Mouse (Mus musculus) kidney, embryonic 14.5 days (tissue): ENCODE results near the gene Adipor2. TPM values are rescaled to one million over a fixed set of nuclear protein-coding genes. Genes with fewer than 3 reads are reported as not detected.

Experiments used
- ATAC-seq: fragments of 200-750 bp; cut with Nextera tagmentation; 2 replicates; pipeline ENCODE4 v1.8.0; 2017; ENCODE audit warnings: moderate number of reproducible peaks, mild to moderate bottlenecking, moderate TSS enrichment, moderate library complexity; ENCODE audit not compliant: low FRiP score, low TSS enrichment
- H3K27ac ChIP-seq: fragments of 300-500 bp; sonication (generic); 2 replicates; pipeline ENCODE4 v1.5.1; 2014; ENCODE audit warnings: low read depth, mild to moderate bottlenecking, low read length, moderate library complexity, mixed read lengths
- H3K27me3 ChIP-seq: fragments of 300-500 bp; sonication (generic); 2 replicates; pipeline ENCODE4 v1.6.1; 2014; ENCODE audit warnings: mild to moderate bottlenecking, low read length; ENCODE audit not compliant: control insufficient read depth, insufficient read depth
- H3K36me3 ChIP-seq: fragments of 300-500 bp; sonication (generic); 2 replicates; pipeline ENCODE4 v1.6.1; 2014; ENCODE audit warnings: low read length, mixed read lengths; ENCODE audit not compliant: control insufficient read depth, insufficient read depth
- H3K4me1 ChIP-seq: fragments of 300-500 bp; sonication (generic); 2 replicates; pipeline ENCODE4 v1.6.1; 2014; ENCODE audit warnings: low read length, mixed read lengths; ENCODE audit not compliant: control insufficient read depth, insufficient read depth
- H3K4me2 ChIP-seq: fragments of 300-500 bp; sonication (generic); replicated peaks from 2 replicates; pipeline ENCODE4 v1.6.1; 2014; ENCODE audit warnings: low read depth, mild to moderate bottlenecking, low read length
- H3K4me3 ChIP-seq: fragments of 300-500 bp; sonication (generic); 2 replicates; pipeline ENCODE4 v1.5.1; 2014; ENCODE audit warnings: mild to moderate bottlenecking, low read length
- H3K9ac ChIP-seq: fragments of 300-500 bp; sonication (generic); 2 replicates; pipeline ENCODE4 v1.6.1; 2014; ENCODE audit warnings: low read depth, mild to moderate bottlenecking, low read length, moderate library complexity
- H3K9me3 ChIP-seq: fragments of 300-500 bp; sonication (generic); 2 replicates; pipeline ENCODE4 v1.6.1; 2016; ENCODE audit warnings: low read length; ENCODE audit not compliant: control insufficient read depth
- WGBS: fragments of 180-500 bp; shearing (Covaris S2); extraction: QIAGEN DNeasy Blood & Tissue Kit; methylation state at CpG from one replicate; pipeline ENCODE4 v1.1.7; 2014; 5-methylcytosine and 5-hydroxymethylcytosine counted together
- polyA plus RNA-seq: library from polyadenylated mRNA; unstranded; fragments of >200 nt; fragmentation: Nextera tagmentation; extraction: Ambion mirVana; gene quantifications from 2 replicates; pipeline ENCODE4 v1.2.1, GENCODE M21; 2014

Gene Adipor2
- polyA plus RNA-seq, 1 experiment from 2014 or later: 33.4 TPM

- 42% methylated on average over 3 of the region's 3 CpGs for WGBS
- Histone ChIP-seq H3K4me2 (no peak overlapping the region), H3K27ac (no peak overlapping the region), H3K36me3 (no peaks in the 10 kb centered on the region), H3K9me3 (no peaks in the 10 kb centered on the region), H3K4me1 (peaks cover 10% of the 10 kb centered on the region; the same call in 1 of the 2 replicates), H3K4me3 (no peak overlapping the region), H3K9ac (no peak overlapping the region), H3K27me3 (peaks cover 24% of the 10 kb centered on the region)
- ATAC-seq: no peak
Measured at GRCm38 (mm10) chr6:119333831-119334230, 83.7 kb downstream of the Adipor2 start.

DNA sequence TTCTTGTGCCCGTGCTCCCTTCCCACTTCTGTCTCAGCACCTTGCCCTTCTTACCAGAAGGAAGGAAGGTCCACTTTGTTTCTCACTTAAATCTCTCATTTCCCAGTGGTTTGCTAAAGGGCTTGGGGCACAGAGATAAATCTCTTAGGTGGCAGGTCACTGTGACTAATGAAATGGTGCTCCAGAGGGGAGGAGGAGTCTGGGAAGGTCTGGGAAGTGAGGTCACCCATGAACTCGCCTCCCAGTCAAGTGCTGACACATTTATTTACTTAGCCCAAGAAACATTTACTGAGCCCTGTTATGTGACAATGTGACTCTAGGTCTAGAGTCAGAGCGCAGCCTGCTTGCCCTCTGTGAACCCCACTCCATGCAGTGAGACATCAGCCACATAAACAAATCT lies 84.3 kb downstream of the Adipor2 start:
- Histone ChIP-seq H3K27ac (no peak overlapping the region), H3K9ac (no peak overlapping the region), H3K4me3 (no peak overlapping the region), H3K4me2 (no peak overlapping the region), H3K27me3 (peaks cover 26% of the 10 kb centered on the region), H3K36me3 (no peaks in the 10 kb centered on the region), H3K4me1 (peaks cover 12% of the 10 kb centered on the region; the same call in 1 of the 2 replicates), H3K9me3 (no peaks in the 10 kb centered on the region)
- ATAC-seq: peak; percentile 68
- WGBS: 2% methylated on average over 3 of the region's 3 CpGs

DNA sequence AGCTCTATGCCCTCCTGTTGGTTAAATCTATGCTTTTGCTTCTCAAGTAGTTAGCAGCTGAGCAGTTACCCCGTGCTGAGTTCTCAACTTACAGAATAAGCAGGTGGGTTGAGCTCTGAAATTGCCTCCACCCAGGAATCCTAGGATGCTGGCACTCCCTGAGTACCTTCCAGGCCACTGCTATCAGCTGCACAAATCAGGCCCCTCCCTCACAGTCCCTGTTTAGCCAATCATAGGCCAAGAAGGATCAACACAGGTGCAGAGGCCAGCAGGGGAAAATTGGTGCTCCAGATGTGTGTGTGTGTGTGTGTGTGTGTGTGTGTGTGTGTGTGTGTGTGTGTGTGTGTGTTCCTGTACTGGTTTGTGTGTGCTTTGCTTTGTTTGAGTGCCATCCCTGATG lies 85.4 kb downstream of the Adipor2 start:
- Histone ChIP-seq H3K4me2 (no peak overlapping the region), H3K9ac (no peak overlapping the region), H3K4me1 (peaks cover 14% of the 10 kb centered on the region; the same call in 1 of the 2 replicates), H3K9me3 (no peaks in the 10 kb centered on the region), H3K36me3 (no peaks in the 10 kb centered on the region), H3K4me3 (no peak overlapping the region), H3K27ac (no peak overlapping the region), H3K27me3 (peaks cover 32% of the 10 kb centered on the region)
- 0% methylated on average over 1 of the region's 1 CpGs for WGBS
- ATAC-seq: no peak

DNA sequence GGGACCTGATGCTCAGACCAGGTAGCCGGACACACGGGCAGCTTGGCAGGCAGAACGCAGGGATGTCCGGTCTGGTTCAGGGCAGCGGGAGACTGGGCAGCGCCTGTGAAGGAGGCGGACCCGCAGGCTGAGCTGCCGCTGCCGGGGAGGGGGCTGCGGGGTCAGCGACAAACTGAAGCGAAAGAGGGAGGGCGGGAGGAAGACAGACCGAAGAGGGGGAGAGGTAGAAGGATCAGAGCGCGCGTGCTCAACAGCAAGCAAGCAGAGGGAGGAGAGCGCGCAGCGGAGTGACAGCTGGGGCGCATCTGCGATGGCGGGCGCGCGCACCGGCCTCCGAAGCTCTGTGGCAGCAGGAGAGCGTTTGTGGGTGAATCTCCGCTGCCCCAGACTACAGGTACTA lies 87.0 kb downstream of the Adipor2 start, which contains the start of gene Lrtm2:
Gene Lrtm2 (minus strand): TSS at position 261 of the 400 bp plus-strand sequence.
- H3K9me3 ChIP-seq: no peaks in the 10 kb centered on the region
- no peak within 1 kb of the TSS for H3K27ac ChIP-seq
- H3K4me2 ChIP-seq: peak within 1 kb of the TSS; percentile 48
- peaks cover 32% of the 10 kb centered on the region for H3K27me3 ChIP-seq
- H3K4me1 ChIP-seq: peaks cover 14% of the 10 kb centered on the region; the same call in 1 of the 2 replicates
- H3K36me3 ChIP-seq: no peaks in the 10 kb centered on the region
- ATAC-seq: no peak
- no peak within 1 kb of the TSS for H3K9ac ChIP-seq
- under 1% methylated on average over 30 of the region's 31 CpGs for WGBS
- peak within 1 kb of the TSS; percentile 30 for H3K4me3 ChIP-seq

DNA sequence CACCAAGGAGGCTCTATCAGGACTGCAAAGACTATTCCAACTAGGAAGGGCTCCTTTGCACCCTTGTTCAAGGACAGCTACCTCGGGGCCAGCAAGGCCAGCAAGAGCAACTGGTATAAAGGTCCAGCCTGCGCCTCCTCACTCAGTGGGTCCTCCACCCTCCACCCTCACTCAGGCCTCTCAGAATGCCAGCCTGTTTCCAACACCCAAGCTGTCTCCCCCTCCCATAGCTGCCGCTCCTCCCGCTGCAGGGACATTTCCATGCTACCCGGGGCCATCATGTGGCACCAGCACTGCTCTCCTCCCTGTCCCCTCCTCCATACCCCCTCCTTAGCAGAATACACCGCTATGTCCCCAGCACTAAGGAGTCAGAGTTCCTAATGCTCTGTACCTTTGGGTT lies 87.6 kb downstream of the Adipor2 start:
- peaks cover 32% of the 10 kb centered on the region for H3K27me3 ChIP-seq
- H3K36me3 ChIP-seq: no peaks in the 10 kb centered on the region
- H3K4me2 ChIP-seq: peak overlapping the region; percentile 48; the same call in 1 of the 2 replicates
- peaks cover 14% of the 10 kb centered on the region; the same call in 1 of the 2 replicates for H3K4me1 ChIP-seq
- 12% methylated on average over 6 of the region's 6 CpGs for WGBS
- no peaks in the 10 kb centered on the region for H3K9me3 ChIP-seq
- peak overlapping the region; percentile 30; the same call in 1 of the 2 replicates for H3K4me3 ChIP-seq
- ATAC-seq: no peak
- H3K9ac ChIP-seq: no peak overlapping the region
- H3K27ac ChIP-seq: no peak overlapping the region

DNA sequence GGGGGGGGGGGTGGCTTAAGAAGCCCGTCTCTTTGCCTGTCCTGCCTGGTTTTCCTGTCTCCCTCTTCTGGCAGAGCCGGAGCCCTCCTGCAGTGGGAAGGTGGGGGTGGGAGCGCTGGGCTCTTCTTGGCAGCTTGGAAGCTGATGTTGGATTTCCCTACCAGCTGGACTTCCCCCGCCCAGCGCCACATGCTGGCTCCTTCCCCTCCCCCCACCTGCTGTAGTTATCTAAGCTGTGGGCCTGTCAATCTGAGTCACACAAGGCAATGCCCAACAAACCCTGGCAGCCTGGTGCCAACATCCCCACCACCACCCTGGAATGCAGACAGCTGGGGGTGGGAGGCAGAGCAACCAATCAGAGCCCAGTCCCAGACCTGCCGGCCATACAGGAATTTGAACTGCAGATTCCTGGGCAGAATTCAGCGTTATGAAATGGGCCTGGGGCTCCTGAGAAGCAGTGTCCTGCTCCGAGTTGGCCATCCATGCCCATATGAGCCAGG lies 88.2 kb downstream of the Adipor2 start:
- H3K9ac ChIP-seq: no peak overlapping the region
- H3K4me3 ChIP-seq: no peak overlapping the region
- H3K4me2 ChIP-seq: no peak overlapping the region
- no peak for ATAC-seq
- WGBS: 3% methylated on average over 8 of the region's 8 CpGs
- H3K36me3 ChIP-seq: no peaks in the 10 kb centered on the region
- no peaks in the 10 kb centered on the region for H3K9me3 ChIP-seq
- peaks cover 14% of the 10 kb centered on the region; the same call in 1 of the 2 replicates for H3K4me1 ChIP-seq
- H3K27me3 ChIP-seq: peaks cover 32% of the 10 kb centered on the region
- no peak overlapping the region for H3K27ac ChIP-seq

DNA sequence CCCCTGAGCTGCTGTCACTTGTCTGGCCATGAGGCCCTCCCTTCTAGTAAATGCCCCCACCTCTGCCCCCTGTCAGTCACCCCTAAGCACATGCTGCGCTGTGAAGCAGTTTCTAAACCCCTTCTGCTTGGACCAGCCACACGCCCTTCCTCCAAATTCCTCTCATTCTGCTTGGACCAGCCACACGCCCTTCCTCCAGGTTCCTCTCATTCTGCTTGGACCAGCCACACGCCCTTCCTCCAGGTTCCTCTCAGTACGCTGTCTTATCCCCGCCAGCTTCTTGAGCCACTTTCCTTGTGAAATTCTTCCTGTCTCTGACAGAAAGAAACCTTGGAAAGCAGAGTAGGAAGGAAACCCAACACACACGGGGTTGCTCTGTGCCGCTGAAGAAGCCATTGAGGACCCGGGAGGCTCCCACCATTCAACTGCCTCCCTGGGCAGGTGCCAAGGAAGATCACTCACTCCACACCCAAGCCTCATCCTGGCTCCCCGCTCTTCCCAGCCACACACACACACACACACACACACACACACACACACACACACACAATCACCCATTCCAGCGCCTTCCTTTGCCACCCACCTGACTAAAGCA lies 88.9 kb downstream of the Adipor2 start:
- Histone ChIP-seq H3K4me3 (no peak overlapping the region), H3K9me3 (no peaks in the 10 kb centered on the region), H3K4me1 (peaks cover 14% of the 10 kb centered on the region; the same call in 1 of the 2 replicates), H3K27ac (no peak overlapping the region), H3K36me3 (no peaks in the 10 kb centered on the region), H3K4me2 (no peak overlapping the region), H3K9ac (no peak overlapping the region), H3K27me3 (peaks cover 32% of the 10 kb centered on the region)
- WGBS: 11% methylated on average over 11 of the region's 11 CpGs
- ATAC-seq: no peak

DNA sequence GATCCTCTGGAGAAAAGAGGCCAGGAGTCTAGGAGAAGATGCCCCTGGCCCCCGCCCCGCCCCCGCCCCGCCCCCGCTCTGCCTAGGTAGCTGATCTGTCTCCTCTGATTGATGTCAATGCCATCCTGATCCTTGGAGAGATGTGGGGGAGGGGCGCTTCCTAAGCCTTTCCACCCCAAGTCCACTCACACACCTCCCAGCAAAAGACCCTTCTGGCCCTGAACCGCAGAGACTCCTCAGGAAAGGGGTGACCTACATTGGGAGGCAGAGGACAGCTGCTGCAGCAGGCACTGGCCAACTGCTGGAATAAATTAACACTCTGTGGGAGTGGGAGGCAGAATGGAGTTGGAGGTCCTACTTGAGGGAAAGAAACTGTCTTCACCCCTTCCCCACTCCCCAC lies 91.0 kb downstream of the Adipor2 start:
- Histone ChIP-seq H3K27me3 (peaks cover 31% of the 10 kb centered on the region), H3K9ac (no peak overlapping the region)
- 29% methylated on average over 7 of the region's 7 CpGs for WGBS

GRCm38 (mm10) chr6:119325978-119326377 lies 91.5 kb downstream of the Adipor2 start:
- H3K9me3 ChIP-seq: no peaks in the 10 kb centered on the region
- no peak overlapping the region for H3K4me2 ChIP-seq
- H3K4me3 ChIP-seq: no peak overlapping the region
- H3K27ac ChIP-seq: no peak overlapping the region
- ATAC-seq: no peak
- H3K36me3 ChIP-seq: no peaks in the 10 kb centered on the region
- WGBS: 76% methylated on average over 6 of the region's 6 CpGs
- H3K4me1 ChIP-seq: peaks cover 10% of the 10 kb centered on the region; the same call in 1 of the 2 replicates
- no peak overlapping the region for H3K9ac ChIP-seq
- H3K27me3 ChIP-seq: peaks cover 26% of the 10 kb centered on the region

More for the DNA sequence above, 91.0 kb downstream of the Adipor2 start:
- H3K27ac ChIP-seq: no peak overlapping the region
- peaks cover 10% of the 10 kb centered on the region; the same call in 1 of the 2 replicates for H3K4me1 ChIP-seq
- no peak overlapping the region for H3K4me3 ChIP-seq
- no peak for ATAC-seq
- no peaks in the 10 kb centered on the region for H3K9me3 ChIP-seq
- H3K36me3 ChIP-seq: no peaks in the 10 kb centered on the region
- no peak overlapping the region for H3K4me2 ChIP-seq
